Mouse (Mus musculus): Measurements from ENCODE around the gene Nf1. TPM values are rescaled to one million over a fixed set of nuclear protein-coding genes. Genes with fewer than 3 reads are reported as not detected.
A peak's percentile ranks its signal among the peaks of the same experiment; 100 is the strongest.

The Nf1 gene
- polyA plus RNA-seq, 1 experiment from 2014 or later, result 4.7 TPM

DNA sequence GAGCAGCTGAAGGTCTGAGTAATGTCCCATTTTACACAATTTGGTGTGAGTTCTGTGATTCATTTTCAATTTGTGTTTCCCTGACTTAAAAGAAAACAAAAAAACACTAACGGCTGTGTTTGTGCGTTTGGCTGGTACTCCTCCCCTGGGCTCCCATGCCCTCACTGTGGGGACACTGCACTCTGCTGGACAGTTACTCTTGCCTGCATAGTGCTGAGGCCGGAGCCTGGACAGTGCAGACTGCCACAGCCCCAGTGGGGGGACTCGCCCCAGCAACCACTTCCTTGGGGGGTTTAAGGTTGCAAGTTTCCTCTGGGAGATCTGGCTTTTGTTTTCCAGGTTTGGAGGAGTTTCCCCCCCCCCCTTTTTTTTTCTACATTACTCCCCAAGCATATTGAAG lies 241.2 kb downstream of the Nf1 start:
- no peak for DNase-seq (ENCODE audit: low spot score)

DNA sequence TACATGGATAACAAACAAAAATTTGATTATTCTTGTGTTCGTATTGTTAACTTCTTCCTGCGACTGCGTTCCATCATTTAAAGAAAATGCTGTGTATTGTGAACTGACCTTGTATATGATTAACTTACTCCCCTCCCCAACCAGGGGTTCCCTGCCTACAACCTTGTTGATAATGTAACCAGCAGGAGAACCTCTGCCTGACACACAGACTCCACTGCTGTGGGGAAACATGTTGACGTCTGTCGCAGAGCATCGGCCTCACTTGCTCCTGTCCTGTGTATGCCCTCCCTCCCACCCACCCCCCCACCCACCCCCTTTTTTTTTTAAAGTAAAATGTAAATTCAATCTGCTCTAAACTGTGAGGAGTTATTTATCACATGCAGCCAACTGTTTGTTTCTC lies 241.8 kb downstream of the Nf1 start:
- DNase-seq (ENCODE audit: low spot score), result no peak

DNA sequence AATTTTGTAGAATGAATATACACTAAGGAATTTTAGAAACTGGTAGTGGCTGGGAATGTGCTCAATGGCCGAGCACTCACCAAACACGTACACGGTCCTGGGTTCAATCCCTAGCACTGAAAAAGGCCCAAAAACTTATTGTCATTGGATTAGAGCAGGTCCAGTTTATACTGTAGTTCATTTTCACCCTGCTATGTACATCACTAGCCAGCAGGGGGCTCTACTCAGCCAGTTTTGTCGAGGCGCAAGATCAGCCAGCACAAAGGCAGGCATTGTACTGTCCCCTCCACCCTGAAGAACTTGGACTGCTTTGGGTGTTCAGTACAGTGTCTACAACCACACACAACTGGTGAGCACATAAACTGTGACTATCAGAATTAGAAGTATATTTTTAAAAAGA lies 244.7 kb downstream of the Nf1 start:
- peak; percentile 79 for DNase-seq (ENCODE audit: low spot score)

DNA sequence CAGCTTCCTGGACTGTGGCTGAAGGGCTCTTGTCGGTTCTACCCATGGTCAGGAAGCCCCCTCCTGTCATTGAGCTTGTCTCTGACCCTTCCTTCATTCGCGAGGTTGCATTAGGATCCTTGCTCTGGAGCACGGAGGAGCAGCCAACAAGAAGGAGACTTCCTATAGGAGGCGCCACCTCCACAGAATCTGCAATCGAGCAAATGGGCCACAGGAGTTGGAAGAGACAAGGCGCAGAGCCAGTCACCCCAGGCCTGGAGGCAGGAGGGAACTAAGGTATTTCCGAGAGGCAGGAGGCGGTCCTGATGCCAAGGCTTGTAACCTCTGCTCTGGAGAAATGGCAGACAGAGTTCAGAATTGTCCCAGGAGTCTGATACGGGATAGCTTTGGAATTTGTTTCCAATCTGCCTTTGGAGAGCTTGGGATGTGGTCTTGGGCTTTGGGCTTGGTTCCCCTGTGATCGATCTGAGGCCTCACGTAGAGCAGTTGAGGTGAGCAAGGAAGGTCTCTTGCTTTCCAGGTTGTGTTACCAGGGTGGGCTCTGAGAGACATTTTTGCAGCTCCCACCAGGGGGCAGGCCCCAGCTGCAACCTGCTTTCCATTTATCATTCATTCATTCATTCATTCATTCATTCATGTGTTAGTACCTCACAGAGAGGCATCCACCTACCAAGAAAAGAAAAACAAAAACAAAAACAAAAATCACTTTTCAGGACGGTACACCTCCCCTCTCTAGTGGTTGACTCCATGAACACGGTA lies 250.0 kb downstream of the Nf1 start:
- DNase-seq (ENCODE audit: low spot score), result peak; percentile 66

DNA sequence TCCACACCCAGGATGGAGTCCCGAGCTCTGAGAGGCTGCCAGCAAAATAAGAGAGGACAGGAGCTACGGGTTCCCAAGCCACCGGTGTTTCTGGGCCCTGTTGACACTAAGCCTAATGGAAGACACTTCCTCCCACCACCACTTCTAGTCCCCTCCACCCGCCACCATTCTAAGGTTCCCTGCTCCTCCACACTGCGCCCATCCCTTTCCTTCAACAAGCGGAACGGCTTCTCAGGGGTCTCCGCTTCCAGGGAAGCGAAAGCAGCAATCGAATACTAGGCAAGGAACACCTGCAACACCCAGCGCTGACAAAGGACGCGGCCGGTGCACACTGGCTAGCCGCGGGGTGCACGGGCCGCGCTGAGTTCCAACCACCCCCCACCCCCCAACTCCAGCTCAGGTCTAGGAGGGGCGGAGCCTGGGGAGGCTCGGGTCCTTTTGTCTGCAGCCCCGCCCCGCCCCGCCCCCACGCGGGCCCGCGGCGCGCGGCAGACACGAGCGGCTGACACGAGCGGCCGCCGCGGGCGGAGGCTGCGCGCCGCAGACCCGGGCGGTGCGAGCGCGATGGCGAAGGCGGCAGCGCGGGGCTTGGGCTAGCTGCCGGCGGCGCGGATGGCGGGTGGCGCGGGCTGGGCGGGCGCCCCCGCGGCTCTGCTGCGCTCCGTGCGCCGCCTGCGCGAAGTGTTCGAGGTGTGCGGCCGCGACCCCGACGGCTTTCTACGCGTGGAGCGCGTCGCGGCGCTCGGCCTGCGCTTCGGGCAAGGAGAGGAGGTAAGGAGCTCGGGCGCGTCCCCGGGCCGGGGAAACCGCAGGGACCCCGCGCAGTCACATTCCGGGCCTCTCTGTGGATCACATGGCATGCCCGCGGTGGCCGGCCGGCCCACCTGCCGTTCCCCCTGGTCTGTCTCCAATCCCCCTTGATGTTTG lies 251.4 kb downstream of the Nf1 start, which contains the start of gene Rab11fip4:
Gene Rab11fip4 (plus strand): TSS at position 549 of the 927 bp plus-strand sequence.
- peak; percentile 75 for DNase-seq (ENCODE audit: low spot score)

DNA sequence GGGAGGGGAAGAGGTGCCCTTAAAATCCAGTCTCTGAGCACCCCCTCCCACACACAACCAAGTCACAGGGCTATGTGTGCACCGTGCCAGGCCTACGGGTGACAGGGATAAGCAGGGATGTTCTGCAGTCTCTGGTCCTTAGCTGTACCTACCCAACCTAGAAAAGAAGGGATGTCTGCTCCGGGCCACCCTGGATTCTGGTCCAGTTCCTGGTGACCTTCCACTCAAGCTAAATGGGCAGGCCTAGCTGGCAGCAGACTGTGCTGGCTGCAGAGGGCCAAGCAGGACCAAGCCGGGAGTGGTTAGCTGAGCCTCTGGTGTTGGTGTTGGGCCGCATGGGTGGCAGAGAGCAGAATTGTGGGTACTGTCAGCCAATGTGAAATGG lies 252.1 kb downstream of the Nf1 start:
- no peak for DNase-seq (ENCODE audit: low spot score)

DNA sequence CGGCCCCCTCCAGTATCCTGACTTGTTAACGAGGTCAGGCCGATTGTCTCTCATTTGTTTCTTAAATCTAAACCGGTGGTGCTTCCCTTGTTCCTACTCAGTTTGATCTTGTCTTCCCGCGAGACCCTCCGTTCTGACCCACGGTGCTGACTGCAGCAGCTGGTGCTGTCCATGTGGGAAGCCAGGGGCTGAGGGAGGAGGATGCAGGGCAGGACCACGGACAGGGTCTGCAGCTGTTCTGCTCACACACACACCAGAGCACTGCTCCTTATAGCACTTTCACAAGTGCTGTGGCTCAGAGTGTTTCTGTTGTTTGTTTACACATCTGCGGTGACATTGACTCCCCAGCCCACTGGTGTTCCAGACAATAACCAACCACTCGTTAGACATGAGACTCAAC lies 254.0 kb downstream of the Nf1 start:
- peak; percentile 40 for DNase-seq (ENCODE audit: low spot score)

DNA sequence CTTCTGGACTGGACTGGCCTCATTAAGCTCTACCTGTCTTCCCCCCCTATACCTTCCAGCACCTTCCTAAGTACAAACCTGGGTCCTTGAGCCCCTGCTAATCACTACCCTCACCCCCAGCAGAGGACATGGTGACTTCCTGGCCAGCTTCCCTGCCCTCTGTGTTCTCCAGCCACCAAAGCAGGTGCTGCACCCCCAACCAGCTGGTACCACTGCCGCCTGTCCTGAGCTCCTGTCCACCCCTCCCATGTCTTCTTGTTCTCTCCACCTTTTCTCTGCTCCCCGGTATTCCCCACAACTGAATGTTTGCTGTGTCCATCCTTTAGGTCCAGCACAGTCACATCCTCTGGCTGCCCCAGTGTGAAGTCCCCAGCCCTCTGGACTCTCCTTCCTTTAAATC lies 271.0 kb downstream of the Nf1 start:
- no peak for DNase-seq (ENCODE audit: low spot score)

DNA sequence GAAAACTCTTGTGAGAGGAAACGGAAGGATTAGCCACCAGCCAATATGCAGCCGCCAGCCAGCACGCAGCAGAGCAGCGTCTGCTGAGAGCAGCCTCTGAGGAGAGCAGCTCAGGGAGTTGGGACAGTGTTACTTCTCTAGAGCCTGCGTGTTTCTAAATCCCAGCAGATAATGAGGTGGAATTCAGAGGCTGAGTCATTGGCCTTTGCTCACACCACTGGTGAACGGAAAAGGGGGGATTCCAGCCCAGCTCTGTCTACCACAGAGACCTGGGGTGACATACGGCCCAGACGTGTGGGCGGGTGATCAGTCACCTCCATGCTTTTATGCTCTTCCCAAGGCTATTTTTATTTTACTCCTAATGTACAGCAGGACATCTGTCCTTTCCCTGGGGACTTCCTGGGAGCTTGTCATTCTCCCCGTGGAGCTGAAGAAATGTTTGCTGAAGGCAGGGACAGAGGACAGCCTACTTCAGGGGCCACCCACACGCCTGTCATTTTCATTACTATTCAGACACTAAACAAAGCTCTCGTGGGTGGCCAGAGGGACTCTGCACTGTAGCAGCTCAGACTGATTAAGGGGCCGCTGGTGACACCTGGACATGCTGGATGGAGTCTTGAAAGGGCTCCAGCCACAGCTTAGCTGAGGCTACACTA lies 271.6 kb downstream of the Nf1 start:
- peak; percentile 46 for DNase-seq (ENCODE audit: low spot score)

DNA sequence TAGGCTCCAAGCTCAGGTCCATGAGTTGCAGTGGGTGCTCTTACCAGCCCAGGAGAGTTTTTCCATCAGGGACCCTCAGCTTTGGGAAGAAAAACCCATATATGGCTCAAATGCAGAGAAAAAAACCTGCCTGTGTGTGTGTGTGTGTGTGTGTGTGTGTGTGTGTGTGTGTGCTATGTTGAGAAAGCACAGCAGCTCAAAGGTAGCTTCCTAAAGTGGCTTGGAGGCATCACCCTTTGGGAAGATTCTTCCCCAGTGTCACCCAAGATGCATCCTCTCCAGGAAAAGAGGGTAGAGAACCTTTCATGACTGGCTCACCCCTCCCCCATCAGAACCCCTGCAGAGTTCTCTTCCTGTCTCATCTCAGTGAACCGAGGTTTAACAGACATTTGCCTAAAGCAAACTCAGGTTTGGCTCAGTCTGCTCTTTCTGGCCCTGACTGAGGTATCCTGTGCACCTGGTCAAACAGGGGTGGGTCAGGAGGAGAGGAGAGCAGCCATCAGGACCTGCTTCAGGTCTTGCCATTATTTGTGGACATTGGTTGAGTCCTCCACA lies 272.6 kb downstream of the Nf1 start:
- DNase-seq (ENCODE audit: low spot score), result peak; percentile 65

DNA sequence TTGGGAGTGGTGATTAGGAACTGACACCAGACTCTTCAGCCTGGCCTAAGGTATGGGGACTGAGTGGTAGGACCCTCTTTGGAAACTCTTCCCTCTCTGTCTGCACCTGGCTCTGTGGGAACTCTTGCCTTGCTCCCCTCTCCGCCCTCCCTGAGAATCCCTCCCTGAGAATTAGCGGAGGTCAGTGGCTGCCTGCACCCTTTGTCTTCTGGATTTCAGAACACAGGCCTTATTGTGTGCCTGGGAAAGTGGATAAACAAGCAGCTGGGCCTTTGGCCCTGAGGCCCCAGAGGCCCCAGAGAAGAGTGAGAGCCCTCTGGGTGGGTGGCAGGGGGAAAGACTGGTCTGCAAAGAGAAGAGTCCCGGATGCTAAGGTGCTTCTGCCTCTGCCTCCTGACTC lies 273.6 kb downstream of the Nf1 start:
- DNase-seq (ENCODE audit: low spot score), result no peak

DNA sequence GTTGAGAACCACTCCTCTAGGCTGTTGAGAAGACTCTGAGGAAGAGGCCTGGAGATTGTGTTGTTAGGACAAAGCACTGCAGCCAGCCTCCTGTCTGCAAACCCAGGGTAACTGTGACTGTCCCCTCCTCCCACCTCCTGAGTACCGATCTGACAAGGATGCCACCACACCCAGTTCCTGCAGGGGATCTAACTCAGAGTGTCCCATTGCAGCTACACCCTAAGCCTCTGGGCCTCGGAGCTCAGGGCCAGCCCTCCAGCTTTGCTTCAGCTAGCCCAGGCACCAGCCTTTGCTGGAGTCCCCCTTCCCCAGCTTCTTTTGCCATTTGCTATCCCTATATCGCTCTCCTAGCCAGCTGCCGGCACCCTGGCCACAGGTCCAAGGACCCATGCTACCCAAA lies 274.2 kb downstream of the Nf1 start:
- DNase-seq (ENCODE audit: low spot score), result peak; percentile 48

DNA sequence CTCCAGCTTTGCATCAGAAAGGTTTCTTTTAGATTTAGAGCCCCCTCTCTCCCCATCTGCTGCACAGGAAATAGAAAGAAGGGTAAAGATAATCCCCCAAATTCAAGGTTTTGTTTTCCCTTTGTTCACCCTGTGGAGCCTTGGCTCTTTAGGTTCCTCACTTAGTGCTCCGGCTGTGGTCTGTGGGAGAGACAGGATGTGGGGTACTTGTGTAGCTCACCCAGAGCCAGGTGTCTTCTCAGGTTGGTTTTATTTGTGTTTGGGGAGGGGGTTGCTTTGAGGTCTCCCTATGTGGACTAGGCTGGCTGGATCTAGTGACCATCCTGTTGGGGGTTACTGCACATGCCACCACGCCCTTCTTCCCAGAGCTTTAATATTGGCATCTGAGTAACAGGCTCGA lies 275.4 kb downstream of the Nf1 start:
- DNase-seq (ENCODE audit: low spot score), result peak; percentile 91

DNA sequence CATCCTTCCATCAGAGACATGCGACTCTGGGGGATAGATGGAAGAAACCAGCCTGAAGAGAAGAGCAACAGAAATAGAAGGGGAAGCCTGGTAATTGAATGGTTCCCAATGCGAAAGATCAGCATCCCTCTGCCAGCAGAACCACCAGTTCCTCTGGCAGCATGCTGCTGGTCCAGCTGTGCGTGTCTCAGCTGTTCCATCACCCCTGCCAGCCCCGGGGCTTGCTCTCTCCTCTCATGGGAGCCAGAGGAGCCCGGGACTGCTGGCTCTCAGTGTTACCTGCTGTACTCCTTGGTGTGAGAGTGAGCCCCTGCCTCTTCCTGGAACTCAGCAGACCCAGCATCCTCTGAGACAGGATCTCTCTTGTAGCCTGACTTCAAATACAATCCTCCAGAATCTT lies 276.4 kb downstream of the Nf1 start:
- DNase-seq (ENCODE audit: low spot score), result peak; percentile 29

DNA sequence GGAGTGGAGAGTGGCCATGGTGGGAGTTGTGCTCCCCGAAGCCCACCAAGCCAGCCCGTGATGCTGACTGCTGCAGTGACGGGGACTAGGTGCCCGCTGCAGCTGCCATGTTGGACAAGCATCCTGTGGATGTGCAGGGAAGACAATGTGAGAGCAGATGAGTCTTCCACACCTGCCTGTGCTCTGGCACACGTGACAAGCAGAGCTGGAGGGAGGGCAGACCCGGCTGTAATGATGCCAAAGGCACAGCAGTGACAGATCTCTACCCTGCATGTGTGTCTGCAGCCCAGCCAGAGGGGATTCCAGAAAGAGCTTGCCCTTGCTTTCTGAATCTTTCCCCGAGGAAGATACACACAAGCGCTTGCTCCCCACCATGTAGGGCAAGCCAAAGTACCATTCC lies 278.5 kb downstream of the Nf1 start:
- DNase-seq (ENCODE audit: low spot score), result peak; percentile 52

DNA sequence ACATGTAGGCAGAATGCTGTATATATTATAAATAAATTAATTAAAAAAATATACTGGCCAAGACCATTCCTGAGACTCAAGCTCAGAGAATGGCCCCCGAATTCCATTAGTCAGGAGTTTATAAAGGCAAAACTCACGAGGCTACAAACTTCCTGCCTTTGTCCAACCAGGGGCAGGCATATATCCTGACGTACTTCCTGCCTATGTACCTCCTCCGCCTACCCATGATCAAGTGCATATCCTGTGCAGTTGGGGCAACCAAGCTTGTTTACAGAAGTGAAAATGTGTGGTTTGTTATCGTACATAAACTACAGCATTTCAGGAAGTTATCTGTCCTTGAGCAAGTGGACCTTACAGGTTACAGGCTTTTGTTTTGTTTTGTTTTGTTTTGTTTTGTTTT lies 283.5 kb downstream of the Nf1 start:
- DNase-seq (ENCODE audit: low spot score), result peak; percentile 59

DNA sequence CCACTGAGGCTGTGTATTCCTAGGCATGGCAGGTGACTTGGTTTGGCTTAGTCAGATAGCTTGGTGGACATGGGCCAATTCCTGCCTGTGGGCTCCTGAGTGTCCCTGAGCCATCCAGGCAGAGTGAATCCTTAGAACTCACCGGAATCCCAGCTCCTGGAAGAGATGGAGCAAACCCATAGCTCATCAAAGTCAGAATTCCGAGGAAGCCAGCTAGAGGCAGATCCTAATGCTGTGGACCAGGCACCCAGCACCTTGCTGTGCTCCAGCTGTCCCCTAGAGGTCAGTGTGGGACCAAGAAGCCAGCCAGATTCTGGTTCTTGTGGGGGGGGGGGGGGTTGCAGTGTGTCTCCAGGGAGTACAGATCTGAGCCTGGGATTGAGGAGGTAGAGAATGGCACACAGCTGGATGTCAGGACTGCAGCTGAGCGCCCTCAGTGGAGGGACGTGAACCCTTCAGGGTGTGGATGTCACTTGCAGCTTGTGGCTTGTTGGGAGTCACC lies 285.4 kb downstream of the Nf1 start:
- DNase-seq (ENCODE audit: low spot score), result peak; percentile 62

DNA sequence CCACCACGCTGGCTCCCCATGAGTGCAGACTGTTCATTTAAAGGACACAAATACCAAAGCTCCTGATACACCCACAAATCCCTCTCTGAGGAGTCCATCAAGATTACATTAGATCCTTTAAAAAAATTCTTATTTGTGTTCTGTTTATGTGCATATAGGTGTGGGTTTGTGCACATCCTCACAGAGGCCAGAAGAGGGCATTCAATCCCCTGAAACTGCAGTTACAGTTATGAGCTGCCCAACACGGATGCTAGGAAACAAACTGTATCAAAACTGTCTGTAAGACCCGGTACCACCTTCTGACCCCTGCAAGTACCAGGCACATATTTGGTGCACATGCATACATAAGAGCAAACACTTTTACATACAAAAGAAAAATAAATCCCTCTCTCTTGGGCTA lies 289.2 kb downstream of the Nf1 start:
- peak; percentile 53 for DNase-seq (ENCODE audit: low spot score)

DNA sequence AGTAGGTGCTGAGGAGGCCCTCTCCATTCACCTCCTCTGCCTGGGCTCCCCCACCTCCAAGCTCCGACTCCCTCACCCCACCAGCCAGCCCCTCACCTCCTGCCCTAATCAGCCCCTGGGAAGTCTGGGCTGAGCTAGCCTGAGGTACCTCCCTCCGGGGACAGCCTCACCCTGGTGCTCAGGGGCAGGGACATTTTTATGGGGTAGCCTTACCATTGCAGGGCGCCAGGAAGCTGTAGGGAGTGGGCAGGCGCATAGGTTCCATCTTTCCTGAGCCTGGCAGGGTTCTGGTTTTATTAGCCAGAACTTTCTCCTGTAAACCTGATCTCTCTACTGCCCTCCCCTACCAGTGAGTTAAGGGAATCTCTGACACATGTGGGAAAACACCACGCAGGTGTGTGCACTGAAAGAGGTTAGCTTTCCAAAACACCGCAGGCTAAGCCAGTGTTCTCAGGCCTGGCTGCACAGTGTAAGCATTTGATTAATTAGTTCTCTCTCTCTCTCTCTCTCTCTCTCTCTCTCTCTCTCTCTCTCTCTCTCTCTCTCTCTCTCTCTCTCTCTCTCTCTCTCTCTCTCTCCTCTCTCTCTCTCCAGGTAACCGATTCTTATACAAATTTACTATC lies 290.4 kb downstream of the Nf1 start:
- no peak for DNase-seq (ENCODE audit: low spot score)

DNA sequence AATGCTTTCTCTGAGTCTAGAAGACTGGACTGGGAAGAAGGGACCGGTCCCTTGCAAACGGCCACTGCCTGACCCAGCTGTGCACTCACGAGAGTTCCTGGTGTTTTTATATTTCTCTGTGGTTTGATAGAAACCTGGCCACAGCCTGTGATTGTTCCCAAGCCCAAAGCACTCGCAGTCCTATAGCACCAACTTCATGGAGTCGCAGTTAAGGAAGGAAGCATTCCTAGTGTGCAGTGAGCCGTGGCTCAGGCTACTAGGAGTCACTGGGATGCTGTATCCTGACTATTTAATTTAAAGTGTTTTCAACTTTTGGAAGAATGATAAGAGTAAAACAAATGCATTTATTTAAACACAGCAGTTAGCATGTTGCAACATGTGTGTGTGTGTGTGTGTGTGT lies 291.0 kb downstream of the Nf1 start:
- DNase-seq (ENCODE audit: low spot score), result no peak

All from thymus, postnatal 0 days (tissue).